Comparison of ENCODE assay signal across 25 mouse cellular contexts in the genomic region with DNA sequence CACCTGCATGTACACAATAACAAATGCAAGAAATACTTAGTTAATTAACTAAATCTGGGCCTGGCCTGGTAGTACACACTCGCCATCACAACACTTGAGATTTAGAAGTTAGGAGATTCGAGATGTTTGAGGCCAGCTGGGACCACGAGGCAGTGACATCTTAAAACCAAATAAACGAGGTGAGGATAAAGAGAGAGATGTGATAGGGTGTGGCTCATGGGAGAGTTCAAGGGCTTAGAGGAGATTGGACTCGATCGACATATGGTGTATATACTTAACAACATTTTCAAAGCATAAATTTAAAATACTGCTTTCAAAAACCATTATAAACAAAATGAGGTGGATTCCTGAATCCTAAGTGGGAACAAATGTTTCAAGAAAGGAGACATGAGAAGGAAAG.
"Had no signal": no experiment of that assay in that cellular context is flagged by ENCODE, and none has a peak within 500 bp of the region (broad histone marks: within the 10 kb centered on the region; RNA-seq: fewer than 3 reads in every experiment).

No protein-coding gene starts in this region.

- H3K4me1 ChIP-seq: heart, embryonic 12.5 days; hindbrain, embryonic 10.5 days; hindbrain, embryonic 12.5 days; intestine, embryonic 15.5 days; limb, embryonic 10.5 days; limb, embryonic 12.5 days had no signal

- H3K9ac ChIP-seq: heart, embryonic 12.5 days; hindbrain, embryonic 12.5 days; hindbrain, embryonic 14.5 days; intestine, embryonic 15.5 days; limb, embryonic 12.5 days had no signal

- H3K4me3 ChIP-seq: gastrocnemius, adult 2 months; heart, adult 2 months; heart, embryonic 10.5 days; heart, embryonic 12.5 days; hindbrain, embryonic 10.5 days; hindbrain, embryonic 12.5 days; intestine, embryonic 15.5 days; layer of hippocampus, adult 2 months; left cerebral cortex, adult 2 months; limb, embryonic 10.5 days; limb, embryonic 12.5 days had no signal

- H3K4me2 ChIP-seq: heart, embryonic 12.5 days; hindbrain, embryonic 12.5 days; hindbrain, embryonic 14.5 days; intestine, embryonic 15.5 days; limb, embryonic 12.5 days had no signal

- H3K9me3 ChIP-seq: heart, embryonic 10.5 days; heart, embryonic 12.5 days; hindbrain, embryonic 10.5 days; hindbrain, embryonic 12.5 days; intestine, embryonic 15.5 days; limb, embryonic 10.5 days; limb, embryonic 12.5 days had no signal

- H3K27me3 ChIP-seq: heart, embryonic 12.5 days; hindbrain, embryonic 12.5 days; intestine, embryonic 15.5 days; limb, embryonic 12.5 days had no signal

- H3K27ac ChIP-seq: gastrocnemius, adult 2 months; heart, adult 2 months; heart, embryonic 10.5 days; hindbrain, embryonic 10.5 days; hindbrain, embryonic 12.5 days; hindbrain, embryonic 14.5 days; intestine, embryonic 15.5 days; layer of hippocampus, adult 2 months; left cerebral cortex, adult 2 months; limb, embryonic 10.5 days; limb, embryonic 12.5 days had no signal

- ATAC-seq: hindbrain, embryonic 16.5 days; inflammation-experienced regulatory T-cells, adult 6 months; intestine, embryonic 15.5 days; intestine, postnatal 0 days had no signal

- H3K36me3 ChIP-seq: heart, embryonic 10.5 days; heart, embryonic 12.5 days; hindbrain, embryonic 10.5 days; hindbrain, embryonic 12.5 days; intestine, embryonic 15.5 days; limb, embryonic 10.5 days; limb, embryonic 12.5 days had no signal

- DNase-seq: gastrocnemius, adult 2 months; gastrocnemius, postnatal 10 days; gastrocnemius, postnatal 25 days; heart, adult 2 months; heart, postnatal 10 days; heart, postnatal 4 days; kidney, adult 18-20 months; kidney, adult 8-10 months; kidney, postnatal 10 days; kidney, postnatal 25 days; kidney, postnatal 4 days; liver had no signal
